Mouse (Mus musculus): Measurements from ENCODE around the gene Arl3.

DNA sequence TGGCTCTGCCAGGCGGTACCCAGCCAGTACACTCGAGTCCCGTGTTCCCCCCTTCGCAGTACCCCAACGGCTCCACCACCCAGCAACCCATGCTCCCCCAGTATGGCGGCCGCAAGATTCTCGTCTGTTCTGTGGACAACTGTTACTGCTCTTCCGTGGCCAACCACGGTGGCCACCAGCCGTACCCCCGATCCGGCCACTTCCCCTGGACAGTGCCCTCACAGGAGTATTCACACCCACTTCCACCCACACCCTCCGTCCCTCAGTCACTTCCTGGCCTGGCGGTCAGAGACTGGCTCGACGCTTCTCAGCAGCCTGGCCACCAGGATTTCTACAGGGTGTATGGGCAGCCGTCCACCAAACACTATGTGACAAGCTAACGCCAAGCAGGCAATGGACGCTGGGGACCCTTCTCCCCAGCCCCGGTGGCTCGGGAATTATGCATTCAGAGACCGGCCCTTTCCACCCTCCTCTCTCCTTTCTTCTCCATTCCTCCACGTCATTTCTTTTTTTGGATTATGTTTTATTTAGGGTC, 57.6 kb downstream of the Arl3 start:
- TF ChIP-seq GATA1 (IDR thresholded peaks at IDR 0.05; ENCODE audit: low read length) (no peak), TAL1 (IDR thresholded peaks at IDR 0.05; ENCODE audit: low read length) (no peak)

Data from erythroblast, embryonic 14.5 days (primary cell).